In the genomic region with DNA sequence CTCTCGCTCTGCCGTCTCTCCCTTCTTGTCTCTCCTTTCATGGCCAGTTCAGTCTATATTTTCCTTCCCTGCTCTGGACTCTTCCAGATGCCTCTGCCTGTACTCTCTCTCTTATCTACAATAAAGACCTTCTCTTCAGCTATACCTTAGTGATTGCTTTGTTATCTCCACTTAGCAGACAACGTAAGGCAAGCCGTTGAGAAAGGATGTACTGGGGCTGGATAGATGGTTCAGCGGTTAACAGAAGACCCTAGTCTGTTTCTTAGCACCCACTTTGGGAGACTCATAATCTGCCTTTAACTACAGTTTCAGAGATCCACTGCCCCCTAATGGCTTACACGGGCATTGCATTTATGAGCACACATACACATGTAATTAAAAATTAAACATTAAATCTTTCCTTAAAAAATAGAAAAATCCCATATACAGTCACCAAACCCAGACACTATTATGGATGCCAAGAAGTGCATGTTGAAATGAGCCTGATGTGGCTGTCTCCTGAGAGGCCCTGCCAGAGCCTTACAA, we compare ENCODE assay signal across 11 mouse cellular contexts. TPM values are rescaled to one million over a fixed set of nuclear protein-coding genes. Genes with fewer than 3 reads are reported as not detected.
DNase-seq lines count a peak whose midpoint lies in the region; ATAC-seq and TF ChIP-seq lines count a peak whose summit lies in the region.
"Had no signal": no experiment of that assay in that cellular context is flagged by ENCODE, and none has a peak within 500 bp of the region (broad histone marks: within the 10 kb centered on the region; RNA-seq: fewer than 3 reads in every experiment).

No protein-coding gene starts in this region.

- TF ChIP-seq RAD21 in MEL (IDR thresholded peaks at IDR 0.05; ENCODE audit: low read depth, low read length), result peak; percentile 32

- peak; percentile 13 for DNase-seq in A20 (ENCODE audit: low read depth, low spot score)
- DNase-seq in MEL (ENCODE audit: low read depth, low spot score), result peak; percentile 60
- DNase-seq in liver, embryonic 13.5 days, result no peak
- DNase-seq in cerebellum, adult 11-12 months, result no peak
- no peak for DNase-seq in layer of hippocampus, postnatal 36 days

- no peak for TF ChIP-seq POLR2A in MEL (IDR thresholded peaks at IDR 0.05; ENCODE audit: control insufficient read depth in 1 of 2, insufficient read depth in 1 of 2, low read depth in 1 of 2, low read length in 2 of 2, poor library complexity in 1 of 2)

- H3K9me3 ChIP-seq in intestine, postnatal 0 days (ENCODE audit: control insufficient read depth), result no peaks in the 10 kb centered on the region
- H3K9me3 ChIP-seq in intestine, embryonic 16.5 days (ENCODE audit: control insufficient read depth, low read length), result no peaks in the 10 kb centered on the region
- H3K9me3 ChIP-seq in MEL (replicated peaks; ENCODE audit: insufficient read depth, low read length), result no peaks in the 10 kb centered on the region
- H3K9me3 ChIP-seq in liver, embryonic 13.5 days (replicated peaks), result no peaks in the 10 kb centered on the region
- H3K9me3 ChIP-seq in forebrain, embryonic 15.5 days, result no peaks in the 10 kb centered on the region
- H3K9me3 ChIP-seq: intestine, embryonic 15.5 days had no signal

- H3K79me2 ChIP-seq in MEL (ENCODE audit: control insufficient read depth, insufficient read depth, low read length, poor library complexity), result no peaks in the 10 kb centered on the region

- no peaks in the 10 kb centered on the region for H3K27me3 ChIP-seq in intestine, postnatal 0 days (replicated peaks; ENCODE audit: control insufficient read depth, insufficient read depth, low read length)
- H3K27me3 ChIP-seq in intestine, embryonic 16.5 days (replicated peaks; ENCODE audit: control insufficient read depth, insufficient read depth, low read length), result no peaks in the 10 kb centered on the region
- no peaks in the 10 kb centered on the region; a peak in 1 of 4 replicates for H3K27me3 ChIP-seq in MEL (ENCODE audit: control insufficient read depth in 1 of 2, insufficient read depth in 2 of 2, low read length in 2 of 2)
- H3K27me3 ChIP-seq in liver, embryonic 13.5 days, result no peaks in the 10 kb centered on the region
- H3K27me3 ChIP-seq in forebrain, embryonic 15.5 days, result no peaks in the 10 kb centered on the region
- H3K27me3 ChIP-seq: intestine, embryonic 15.5 days had no signal

- no peak overlapping the region for H3K9ac ChIP-seq in intestine, postnatal 0 days (ENCODE audit: low read depth, low read length)
- H3K9ac ChIP-seq in intestine, embryonic 16.5 days (ENCODE audit: low read depth, low read length), result no peak overlapping the region
- H3K9ac ChIP-seq in MEL (ENCODE audit: control insufficient read depth, low read depth, low read length, poor library complexity, severe bottlenecking), result no peak overlapping the region
- H3K9ac ChIP-seq in liver, embryonic 13.5 days, result no peak overlapping the region
- no peak overlapping the region for H3K9ac ChIP-seq in forebrain, embryonic 15.5 days (replicated peaks)
- H3K9ac ChIP-seq: intestine, embryonic 15.5 days had no signal

- 88% methylated on average over 6 of the region's 6 CpGs for WGBS in intestine, postnatal 0 days
- 90% methylated on average over 6 of the region's 6 CpGs for WGBS in intestine, embryonic 16.5 days
- WGBS in liver, embryonic 13.5 days (ENCODE audit: insufficient replicate concordance), result 39% methylated on average over 6 of the region's 6 CpGs
- 92% methylated on average over 6 of the region's 6 CpGs for WGBS in forebrain, embryonic 15.5 days

- no peak for TF ChIP-seq EP300 in MEL (IDR thresholded peaks at IDR 0.05; ENCODE audit: low read depth in 1 of 2, low read length in 2 of 2)

- no peak overlapping the region for H3K4me2 ChIP-seq in intestine, postnatal 0 days (replicated peaks; ENCODE audit: low read depth)
- H3K4me2 ChIP-seq in intestine, embryonic 16.5 days (ENCODE audit: low read depth, low read length), result no peak overlapping the region
- no peak overlapping the region for H3K4me2 ChIP-seq in liver, embryonic 13.5 days
- no peak overlapping the region for H3K4me2 ChIP-seq in forebrain, embryonic 15.5 days (replicated peaks)
- H3K4me2 ChIP-seq: intestine, embryonic 15.5 days had no signal

- no peaks in the 10 kb centered on the region for H3K4me1 ChIP-seq in intestine, postnatal 0 days (replicated peaks; ENCODE audit: control insufficient read depth, insufficient read depth, low read length)
- H3K4me1 ChIP-seq in intestine, embryonic 16.5 days (ENCODE audit: control insufficient read depth, insufficient read depth, low read length), result no peaks in the 10 kb centered on the region
- H3K4me1 ChIP-seq in MEL (ENCODE audit: control insufficient read depth in 1 of 2, insufficient read depth in 2 of 2, low read length in 2 of 2), result no peaks in the 10 kb centered on the region
- peaks cover 7% of the 10 kb centered on the region for H3K4me1 ChIP-seq in liver, embryonic 13.5 days (replicated peaks)
- H3K4me1 ChIP-seq in forebrain, embryonic 15.5 days, result no peaks in the 10 kb centered on the region
- H3K4me1 ChIP-seq: intestine, embryonic 15.5 days had no signal

- no peaks in the 10 kb centered on the region for H3K36me3 ChIP-seq in intestine, postnatal 0 days (ENCODE audit: control insufficient read depth, insufficient read depth)
- no peaks in the 10 kb centered on the region for H3K36me3 ChIP-seq in intestine, embryonic 16.5 days (ENCODE audit: control insufficient read depth, insufficient read depth, low read length)
- H3K36me3 ChIP-seq in MEL (ENCODE audit: control insufficient read depth in 1 of 2, insufficient read depth in 2 of 2, low read length in 2 of 2), result no peaks in the 10 kb centered on the region
- H3K36me3 ChIP-seq in liver, embryonic 13.5 days, result no peaks in the 10 kb centered on the region
- H3K36me3 ChIP-seq in forebrain, embryonic 15.5 days, result no peaks in the 10 kb centered on the region
- H3K36me3 ChIP-seq: intestine, embryonic 15.5 days had no signal

- H3K4me3 ChIP-seq in intestine, postnatal 0 days (ENCODE audit: low read depth, low read length), result no peak overlapping the region
- no peak overlapping the region for H3K4me3 ChIP-seq in intestine, embryonic 16.5 days (ENCODE audit: low read length)
- H3K4me3 ChIP-seq in MEL (ENCODE audit: control insufficient read depth in 1 of 2, insufficient read depth in 1 of 2, low read depth in 2 of 2, low read length in 2 of 2), result no peak overlapping the region
- H3K4me3 ChIP-seq in liver, embryonic 13.5 days (replicated peaks), result no peak overlapping the region
- H3K4me3 ChIP-seq in forebrain, embryonic 15.5 days, result no peak overlapping the region
- H3K4me3 ChIP-seq: intestine, embryonic 15.5 days had no signal

- ATAC-seq in intestine, postnatal 0 days, result no peak
- no peak for ATAC-seq in intestine, embryonic 16.5 days
- peak; percentile 48 for ATAC-seq in liver, embryonic 13.5 days (ENCODE audit: low read depth)
- ATAC-seq in forebrain, embryonic 15.5 days (replicated peaks), result no peak
- ATAC-seq: midbrain, embryonic 16.5 days had no signal

- peak; percentile 55 for TF ChIP-seq CTCF in intestine, postnatal 0 days (IDR thresholded peaks at IDR 0.05; ENCODE audit: low read depth)
- TF ChIP-seq CTCF in MEL (IDR thresholded peaks at IDR 0.05 in 2 of 3, conservative IDR thresholded peaks at IDR 0.05 in 1 of 3; ENCODE audit: control insufficient read depth in 1 of 3, insufficient read depth in 1 of 3, low read depth in 2 of 3, low read length in 3 of 3, poor library complexity in 1 of 3, severe bottlenecking in 1 of 3), result peak; percentile 9 to 49 (median 43); a peak in 4 of 6 replicates

- H3K27ac ChIP-seq in intestine, postnatal 0 days (ENCODE audit: low read depth, low read length), result no peak overlapping the region
- no peak overlapping the region for H3K27ac ChIP-seq in intestine, embryonic 16.5 days (ENCODE audit: low read length)
- H3K27ac ChIP-seq in MEL (ENCODE audit: control insufficient read depth, low read depth, low read length), result no peak overlapping the region
- H3K27ac ChIP-seq in liver, embryonic 13.5 days, result no peak overlapping the region
- no peak overlapping the region for H3K27ac ChIP-seq in forebrain, embryonic 15.5 days (replicated peaks)
- H3K27ac ChIP-seq: intestine, embryonic 15.5 days had no signal

TF ChIP-seq in MEL, 35 proteins besides CTCF, POLR2A, EP300 and RAD21:
- TF ChIP-seq RCOR1 (IDR thresholded peaks at IDR 0.05; ENCODE audit: low read depth, low read length) (no peak), MEF2A (IDR thresholded peaks at IDR 0.05; ENCODE audit: extremely low read depth, insufficient replicate concordance, low read depth, low read length, poor library complexity, severe bottlenecking) (no peak), SMC3 (IDR thresholded peaks at IDR 0.05; ENCODE audit: low read depth, low read length) (0 out of 2 replicates have a peak, but pooled peaks have one; percentile 14)

RNA-seq across cellular contexts. Expression of a gene that starts 11.8 kb away (rescaled TPM):
- 0.08 and 0.09 TPM in 2 replicates for polyA plus RNA-seq in intestine, postnatal 0 days (2015; fragmentation: Nextera tagmentation; extraction: Ambion mirVana)
- 0.04 and 0.05 TPM in 2 replicates for polyA plus RNA-seq in intestine, embryonic 16.5 days (2015; fragmentation: Nextera tagmentation; extraction: Ambion mirVana)
- total RNA-seq in MEL (2012; rRNA removed), result 0.03 TPM in 1 of 2 replicates, not detected in the other
- polyA plus RNA-seq in MEL (2012; ENCODE audit: insufficient read depth in 1 of 2, insufficient read length in 2 of 2, low read depth in 1 of 2, low replicate concordance in 2 of 2, missing spikeins in 1 of 2), result not detected
- 0.01 TPM in 2 replicates for polyA plus RNA-seq in liver, embryonic 13.5 days (2015; fragmentation: Nextera tagmentation; extraction: Ambion mirVana)
- 0.27 and 0.37 TPM in 2 replicates for polyA plus RNA-seq in forebrain, embryonic 15.5 days (2015; fragmentation: Nextera tagmentation; extraction: Ambion mirVana)
- under 1 TPM; 0.42 to 0.68 TPM for total RNA-seq in layer of hippocampus, postnatal 36 days (2021)
- total RNA-seq: granulocyte monocyte progenitor cell, adult 5-6 weeks had no signal

RNA-seq across cellular contexts. Expression of a gene that starts 14.9 kb away (rescaled TPM):
- 317 and 327 TPM in 2 replicates for polyA plus RNA-seq in intestine, postnatal 0 days (2015; fragmentation: Nextera tagmentation; extraction: Ambion mirVana)
- 371 and 392 TPM in 2 replicates for polyA plus RNA-seq in intestine, embryonic 16.5 days (2015; fragmentation: Nextera tagmentation; extraction: Ambion mirVana)
- total RNA-seq in MEL (2012; rRNA removed), result 153 and 158 TPM in 2 replicates
- polyA plus RNA-seq in MEL (2012; ENCODE audit: insufficient read depth in 1 of 2, insufficient read length in 2 of 2, low read depth in 1 of 2, low replicate concordance in 2 of 2, missing spikeins in 1 of 2), result 100 to 1,000 TPM in 1 of 2 experiments, not detected in 1; 207 TPM
- 131 and 141 TPM in 2 replicates for polyA plus RNA-seq in liver, embryonic 13.5 days (2015; fragmentation: Nextera tagmentation; extraction: Ambion mirVana)
- 132 TPM in 2 replicates for polyA plus RNA-seq in forebrain, embryonic 15.5 days (2015; fragmentation: Nextera tagmentation; extraction: Ambion mirVana)
- total RNA-seq in layer of hippocampus, postnatal 36 days (2021), result 100 to 1,000 TPM; 135 to 149 TPM

Comparison
In these comparisons a context has a peak if more than half of its experiments do, and no peak if none do; other contexts are left out.
1. DNase-seq: peak in A20 (single experiment) and MEL (single experiment); none in liver, embryonic 13.5 days (single experiment), cerebellum, adult 11-12 months (single experiment) and layer of hippocampus, postnatal 36 days (0 of 2).